Mouse (Mus musculus): ENCODE measurements around the gene Cacna1h. TPM values are rescaled to one million over a fixed set of nuclear protein-coding genes. Genes with fewer than 3 reads are reported as not detected.

Gene Cacna1h
- polyA plus RNA-seq, 1 experiment from 2014 or later = 6.2 TPM

- 80% methylated on average over 6 of the region's 6 CpGs for WGBS
- Histone ChIP-seq H3K4me2 (no peak overlapping the region), H3K27ac (no peak overlapping the region), H3K27me3 (no peaks in the 10 kb centered on the region), H3K4me3 (no peak overlapping the region), H3K9ac (no peak overlapping the region), H3K4me1 (peaks cover 7% of the 10 kb centered on the region), H3K36me3 (no peaks in the 10 kb centered on the region), H3K9me3 (no peaks in the 10 kb centered on the region)
- ATAC-seq (ENCODE audit: insufficient number of reproducible peaks, insufficient read depth, low FRiP score, low TSS enrichment, low read depth) = no peak
These were observed 7.8 kb upstream of the Cacna1h start for GRCm38 (mm10) chr17:25441417-25441816.

- Histone ChIP-seq H3K9ac (peak overlapping the region; percentile 86), H3K4me2 (peak overlapping the region; percentile 93), H3K27me3 (peaks cover 12% of the 10 kb centered on the region), H3K4me3 (peak overlapping the region; percentile 84), H3K36me3 (peaks cover 11% of the 10 kb centered on the region), H3K27ac (peak overlapping the region; percentile 89), H3K9me3 (no peaks in the 10 kb centered on the region), H3K4me1 (peaks cover 71% of the 10 kb centered on the region)
- 0 out of 2 replicates have a peak, but pooled peaks have one; percentile 2 for ATAC-seq (ENCODE audit: insufficient number of reproducible peaks, insufficient read depth, low FRiP score, low TSS enrichment, low read depth)
- under 1% methylated on average over 40 of the region's 40 CpGs for WGBS
These were observed 363 bp downstream of the Cacna1h start for GRCm38 (mm10) chr17:25433223-25433616.

GRCm38 (mm10) chr17:25432433-25433181 lies 976 bp downstream of the Cacna1h start:
- Histone ChIP-seq H3K36me3 (peaks cover 16% of the 10 kb centered on the region), H3K9ac (peak overlapping the region; percentile 86), H3K4me1 (peaks cover 77% of the 10 kb centered on the region), H3K27me3 (peaks cover 12% of the 10 kb centered on the region), H3K9me3 (no peaks in the 10 kb centered on the region), H3K4me3 (peak overlapping the region; percentile 84), H3K27ac (no peak overlapping the region), H3K4me2 (peak overlapping the region; percentile 93)
- no peak for ATAC-seq (ENCODE audit: insufficient number of reproducible peaks, insufficient read depth, low FRiP score, low TSS enrichment, low read depth)
- under 1% methylated on average over 53 of the region's 53 CpGs for WGBS

- Histone ChIP-seq H3K4me2 (peak overlapping the region; percentile 93), H3K9ac (0 out of 2 replicates have a peak overlapping the region, but pooled peaks have one; percentile 27)
These were observed 3.0 kb downstream of the Cacna1h start for GRCm38 (mm10) chr17:25430534-25430933.

GRCm38 (mm10) chr17:25429886-25430285 lies 3.7 kb downstream of the Cacna1h start:
- 50% methylated on average over 6 of the region's 6 CpGs for WGBS
- peak overlapping the region; percentile 93 for H3K4me2 ChIP-seq
- peaks cover 18% of the 10 kb centered on the region for H3K36me3 ChIP-seq
- peaks cover 12% of the 10 kb centered on the region for H3K27me3 ChIP-seq
- H3K9me3 ChIP-seq = no peaks in the 10 kb centered on the region
- peak overlapping the region; percentile 41; the same call in 1 of the 2 replicates for H3K9ac ChIP-seq
- H3K27ac ChIP-seq = 0 out of 2 replicates have a peak overlapping the region, but pooled peaks have one; percentile 7
- ATAC-seq (ENCODE audit: insufficient number of reproducible peaks, insufficient read depth, low FRiP score, low TSS enrichment, low read depth) = no peak
- no peak overlapping the region for H3K4me3 ChIP-seq
- H3K4me1 ChIP-seq = peaks cover 72% of the 10 kb centered on the region

More at GRCm38 (mm10) chr17:25430534-25430933, 3.0 kb downstream of the Cacna1h start:
- 26% methylated on average over 8 of the region's 8 CpGs for WGBS
- Histone ChIP-seq H3K4me1 (peaks cover 78% of the 10 kb centered on the region), H3K4me3 (no peak overlapping the region), H3K36me3 (peaks cover 18% of the 10 kb centered on the region), H3K27ac (0 out of 2 replicates have a peak overlapping the region, but pooled peaks have one; percentile 7), H3K27me3 (peaks cover 12% of the 10 kb centered on the region), H3K9me3 (no peaks in the 10 kb centered on the region)
- ATAC-seq (ENCODE audit: insufficient number of reproducible peaks, insufficient read depth, low FRiP score, low TSS enrichment, low read depth) = no peak

- 45% methylated on average over 5 of the region's 5 CpGs for WGBS
- Histone ChIP-seq H3K4me3 (no peak overlapping the region), H3K36me3 (peaks cover 18% of the 10 kb centered on the region), H3K4me2 (peak overlapping the region; percentile 93; the same call in 1 of the 2 replicates), H3K4me1 (peaks cover 65% of the 10 kb centered on the region), H3K27me3 (peaks cover 12% of the 10 kb centered on the region), H3K27ac (no peak overlapping the region), H3K9me3 (no peaks in the 10 kb centered on the region), H3K9ac (no peak overlapping the region)
- no peak for ATAC-seq (ENCODE audit: insufficient number of reproducible peaks, insufficient read depth, low FRiP score, low TSS enrichment, low read depth)
These were observed 4.3 kb downstream of the Cacna1h start for GRCm38 (mm10) chr17:25429240-25429639.

GRCm38 (mm10) chr17:25427441-25427840 lies 6.1 kb downstream of the Cacna1h start:
- peak overlapping the region; percentile 34; the same call in 1 of the 2 replicates for H3K27ac ChIP-seq
- H3K4me2 ChIP-seq = peak overlapping the region; percentile 18; the same call in 1 of the 2 replicates
- WGBS = 35% methylated on average over 10 of the region's 10 CpGs
- ATAC-seq (ENCODE audit: insufficient number of reproducible peaks, insufficient read depth, low FRiP score, low TSS enrichment, low read depth) = peak; percentile 67; the same call in 1 of the 2 replicates
- peaks cover 33% of the 10 kb centered on the region for H3K36me3 ChIP-seq
- H3K9ac ChIP-seq = no peak overlapping the region
- peaks cover 58% of the 10 kb centered on the region for H3K4me1 ChIP-seq
- no peaks in the 10 kb centered on the region for H3K9me3 ChIP-seq
- no peak overlapping the region for H3K4me3 ChIP-seq
- H3K27me3 ChIP-seq = peaks cover 12% of the 10 kb centered on the region

- no peak for ATAC-seq (ENCODE audit: insufficient number of reproducible peaks, insufficient read depth, low FRiP score, low TSS enrichment, low read depth)
- 83% methylated on average over 2 of the region's 2 CpGs for WGBS
- H3K4me2 ChIP-seq = no peak overlapping the region
- H3K27me3 ChIP-seq = peaks cover 5% of the 10 kb centered on the region
- no peaks in the 10 kb centered on the region for H3K9me3 ChIP-seq
- peaks cover 50% of the 10 kb centered on the region for H3K4me1 ChIP-seq
- H3K27ac ChIP-seq = no peak overlapping the region
- H3K9ac ChIP-seq = no peak overlapping the region
- no peak overlapping the region for H3K4me3 ChIP-seq
- H3K36me3 ChIP-seq = peaks cover 44% of the 10 kb centered on the region
These were observed 7.6 kb downstream of the Cacna1h start for GRCm38 (mm10) chr17:25425996-25426395.

- peaks cover 50% of the 10 kb centered on the region for H3K4me1 ChIP-seq
- peaks cover 47% of the 10 kb centered on the region for H3K36me3 ChIP-seq
- 43% methylated on average over 8 of the region's 8 CpGs for WGBS
These were observed 9.0 kb downstream of the Cacna1h start for GRCm38 (mm10) chr17:25424526-25425080.

GRCm38 (mm10) chr17:25420998-25421397 lies 12.6 kb downstream of the Cacna1h start:
- H3K4me1 ChIP-seq = peaks cover 50% of the 10 kb centered on the region

More at GRCm38 (mm10) chr17:25424526-25425080, 9.0 kb downstream of the Cacna1h start:
- Histone ChIP-seq H3K4me3 (no peak overlapping the region), H3K27me3 (no peaks in the 10 kb centered on the region), H3K9ac (no peak overlapping the region; the same call in 1 of the 2 replicates), H3K4me2 (no peak overlapping the region), H3K9me3 (no peaks in the 10 kb centered on the region), H3K27ac (no peak overlapping the region)
- no peak for ATAC-seq (ENCODE audit: insufficient number of reproducible peaks, insufficient read depth, low FRiP score, low TSS enrichment, low read depth)

GRCm38 (mm10) chr17:25418926-25419325 lies 14.7 kb downstream of the Cacna1h start:
- H3K4me1 ChIP-seq = peaks cover 70% of the 10 kb centered on the region
- H3K36me3 ChIP-seq = peaks cover 32% of the 10 kb centered on the region
- no peak overlapping the region for H3K27ac ChIP-seq
- H3K27me3 ChIP-seq = no peaks in the 10 kb centered on the region
- no peaks in the 10 kb centered on the region for H3K9me3 ChIP-seq
- no peak for ATAC-seq (ENCODE audit: insufficient number of reproducible peaks, insufficient read depth, low FRiP score, low TSS enrichment, low read depth)
- no peak overlapping the region for H3K4me3 ChIP-seq
- 48% methylated on average over 9 of the region's 9 CpGs for WGBS
- H3K9ac ChIP-seq = no peak overlapping the region
- H3K4me2 ChIP-seq = no peak overlapping the region

More at GRCm38 (mm10) chr17:25420998-25421397, 12.6 kb downstream of the Cacna1h start:
- no peak overlapping the region for H3K4me3 ChIP-seq
- WGBS = 81% methylated on average over 3 of the region's 3 CpGs
- H3K36me3 ChIP-seq = peaks cover 34% of the 10 kb centered on the region
- H3K4me2 ChIP-seq = no peak overlapping the region
- H3K9ac ChIP-seq = no peak overlapping the region
- no peak for ATAC-seq (ENCODE audit: insufficient number of reproducible peaks, insufficient read depth, low FRiP score, low TSS enrichment, low read depth)
- no peaks in the 10 kb centered on the region for H3K27me3 ChIP-seq
- no peaks in the 10 kb centered on the region for H3K9me3 ChIP-seq
- H3K27ac ChIP-seq = peak overlapping the region; percentile 22; the same call in 1 of the 2 replicates

All from embryonic facial prominence, embryonic 13.5 days (tissue).